Comparison of ENCODE assay signal across 7 mouse cellular contexts in genomic region chrX:106221058-106221457, GRCm38 (mm10). TPM values are rescaled to one million over a fixed set of nuclear protein-coding genes. Genes with fewer than 3 reads are reported as not detected.
A peak's percentile ranks its signal among the peaks of the same experiment; 100 is the strongest.
DNase-seq lines count a peak whose midpoint lies in the region; ATAC-seq and TF ChIP-seq lines count a peak whose summit lies in the region.

Gene Taf9b (minus strand): TSS chrX:106221158.

- no peak within 1 kb of the TSS; the same call in 1 of the 2 replicates for H3K4me2 ChIP-seq in neural tube, embryonic 11.5 days (ENCODE audit: low read depth)
- peak within 1 kb of the TSS; percentile 50 for H3K4me2 ChIP-seq in forebrain, embryonic 12.5 days
- peak within 1 kb of the TSS; percentile 43 for H3K4me2 ChIP-seq in midbrain, postnatal 0 days (ENCODE audit: low read depth, low read length, poor library complexity, severe bottlenecking)

- H3K4me3 ChIP-seq in neural tube, embryonic 11.5 days (ENCODE audit: low read depth, low read length) = no peak within 1 kb of the TSS
- H3K4me3 ChIP-seq in forebrain, embryonic 12.5 days (replicated peaks) = peak within 1 kb of the TSS; percentile 54
- H3K4me3 ChIP-seq in midbrain, postnatal 0 days (ENCODE audit: low read depth, low read length) = peak within 1 kb of the TSS; percentile 54

- H3K27ac ChIP-seq in neural tube, embryonic 11.5 days (ENCODE audit: low read depth, low read length) = no peak within 1 kb of the TSS
- H3K27ac ChIP-seq in forebrain, embryonic 12.5 days = no peak within 1 kb of the TSS
- peak within 1 kb of the TSS; percentile 90; the same call in 1 of the 2 replicates for H3K27ac ChIP-seq in midbrain, postnatal 0 days (ENCODE audit: low read depth, low read length)

- TF ChIP-seq CTCF in midbrain, postnatal 0 days (IDR thresholded peaks at IDR 0.05) = no peak

- no peaks in the 10 kb centered on the region for H3K9me3 ChIP-seq in neural tube, embryonic 11.5 days (ENCODE audit: control insufficient read depth, low read length)
- no peaks in the 10 kb centered on the region for H3K9me3 ChIP-seq in forebrain, embryonic 12.5 days
- H3K9me3 ChIP-seq in midbrain, postnatal 0 days (ENCODE audit: low read length) = no peaks in the 10 kb centered on the region

- H3K27me3 ChIP-seq in neural tube, embryonic 11.5 days (ENCODE audit: control insufficient read depth, insufficient read depth, low read length) = no peaks in the 10 kb centered on the region
- H3K27me3 ChIP-seq in forebrain, embryonic 12.5 days = no peaks in the 10 kb centered on the region
- H3K27me3 ChIP-seq in midbrain, postnatal 0 days (ENCODE audit: insufficient read depth, low read length) = no peaks in the 10 kb centered on the region

- H3K9ac ChIP-seq in neural tube, embryonic 11.5 days (ENCODE audit: low read length) = no peak within 1 kb of the TSS
- H3K9ac ChIP-seq in forebrain, embryonic 12.5 days = no peak within 1 kb of the TSS
- H3K9ac ChIP-seq in midbrain, postnatal 0 days (replicated peaks; ENCODE audit: low read length, poor library complexity, severe bottlenecking) = no peak within 1 kb of the TSS

- ATAC-seq in neural tube, embryonic 11.5 days (ENCODE audit: insufficient read depth, low FRiP score, low TSS enrichment) = no peak
- no peak for ATAC-seq in forebrain, embryonic 12.5 days (ENCODE audit: low FRiP score)
- ATAC-seq in midbrain, postnatal 0 days (ENCODE audit: low FRiP score) = no peak

- no peaks in the 10 kb centered on the region for H3K36me3 ChIP-seq in neural tube, embryonic 11.5 days (ENCODE audit: control insufficient read depth, insufficient read depth, low read length)
- no peaks in the 10 kb centered on the region for H3K36me3 ChIP-seq in forebrain, embryonic 12.5 days (replicated peaks)
- no peaks in the 10 kb centered on the region for H3K36me3 ChIP-seq in midbrain, postnatal 0 days (ENCODE audit: insufficient read depth, low read length)

- WGBS in neural tube, embryonic 11.5 days = 85% methylated on average over 25 of the region's 25 CpGs
- WGBS in forebrain, embryonic 12.5 days = 90% methylated on average over 25 of the region's 25 CpGs
- WGBS in midbrain, postnatal 0 days = 89% methylated on average over 25 of the region's 25 CpGs

- no peak for DNase-seq in neural tube, embryonic 11.5 days (ENCODE audit: low spot score)
- no peak for DNase-seq in neural tube, embryonic 10.5 days (ENCODE audit: extremely low spot score, low spot score)
- no peak for DNase-seq in layer of hippocampus, postnatal 25 days (ENCODE audit: extremely low spot score in 1 of 2, low spot score in 1 of 2)
- no peak for DNase-seq in midbrain, postnatal 0 days (ENCODE audit: low spot score)
- DNase-seq in gastrocnemius, postnatal 4 days (ENCODE audit: low spot score in 2 of 2) = no peak
- DNase-seq in urinary bladder, postnatal 4 days (ENCODE audit: low spot score in 2 of 2) = no peak

- no peaks in the 10 kb centered on the region for H3K4me1 ChIP-seq in neural tube, embryonic 11.5 days (ENCODE audit: control insufficient read depth, insufficient read depth, low read length)
- no peaks in the 10 kb centered on the region for H3K4me1 ChIP-seq in forebrain, embryonic 12.5 days
- no peaks in the 10 kb centered on the region for H3K4me1 ChIP-seq in midbrain, postnatal 0 days (ENCODE audit: insufficient read depth, low read length)

RNA-seq across cellular contexts. Expression of gene Taf9b, which starts in this region (rescaled TPM):
- 15.0 and 15.5 TPM in 2 replicates for polyA plus RNA-seq in neural tube, embryonic 11.5 days (2014; fragmentation: Nextera tagmentation; extraction: Ambion mirVana)
- 14.2 and 14.8 TPM in 2 replicates for polyA plus RNA-seq in forebrain, embryonic 12.5 days (2016; fragmentation: Nextera tagmentation; extraction: Ambion mirVana)
- total RNA-seq in layer of hippocampus, postnatal 25 days (2021) = 10 to 100 TPM; 23.3 to 23.9 TPM
- 17.5 and 23.2 TPM in 2 replicates for total RNA-seq in midbrain, postnatal 0 days (2014; rRNA removed)
- polyA plus RNA-seq in midbrain, postnatal 0 days (2015; fragmentation: Nextera tagmentation; extraction: Ambion mirVana) = 23.1 and 24.5 TPM in 2 replicates
- 1 to 10 TPM; 7.7 to 7.8 TPM for total RNA-seq in gastrocnemius, postnatal 4 days (2021)
